Mouse (Mus musculus) stomach, postnatal 0 days (tissue): ENCODE results near the gene Ikzf3.

Experiments
- CTCF ChIP-seq: IDR thresholded peaks from 2 replicates; pipeline ENCODE4 v1.5.1; 2016; ENCODE audit warnings: antibody characterized with exemption, low read depth, mild to moderate bottlenecking, moderate library complexity
- EP300 ChIP-seq: optimal IDR thresholded peaks from 2 replicates; pipeline ENCODE3; 2016; ENCODE audit warnings: antibody characterized with exemption

GRCm38 (mm10) chr11:98449419-98449818, 96.4 kb downstream of the Ikzf3 start:
- TF ChIP-seq EP300 (no peak), CTCF (no peak)
